Mouse (Mus musculus) retina, adult 2 months (tissue): ENCODE results near the gene Kif16b.

Experiments used
- DNase-seq: peaks from one replicate; pipeline ENCODE4 v3.0.0-alpha.2; 2012; ENCODE audit warnings: low read depth, low spot score

The Kif16b gene

DNA sequence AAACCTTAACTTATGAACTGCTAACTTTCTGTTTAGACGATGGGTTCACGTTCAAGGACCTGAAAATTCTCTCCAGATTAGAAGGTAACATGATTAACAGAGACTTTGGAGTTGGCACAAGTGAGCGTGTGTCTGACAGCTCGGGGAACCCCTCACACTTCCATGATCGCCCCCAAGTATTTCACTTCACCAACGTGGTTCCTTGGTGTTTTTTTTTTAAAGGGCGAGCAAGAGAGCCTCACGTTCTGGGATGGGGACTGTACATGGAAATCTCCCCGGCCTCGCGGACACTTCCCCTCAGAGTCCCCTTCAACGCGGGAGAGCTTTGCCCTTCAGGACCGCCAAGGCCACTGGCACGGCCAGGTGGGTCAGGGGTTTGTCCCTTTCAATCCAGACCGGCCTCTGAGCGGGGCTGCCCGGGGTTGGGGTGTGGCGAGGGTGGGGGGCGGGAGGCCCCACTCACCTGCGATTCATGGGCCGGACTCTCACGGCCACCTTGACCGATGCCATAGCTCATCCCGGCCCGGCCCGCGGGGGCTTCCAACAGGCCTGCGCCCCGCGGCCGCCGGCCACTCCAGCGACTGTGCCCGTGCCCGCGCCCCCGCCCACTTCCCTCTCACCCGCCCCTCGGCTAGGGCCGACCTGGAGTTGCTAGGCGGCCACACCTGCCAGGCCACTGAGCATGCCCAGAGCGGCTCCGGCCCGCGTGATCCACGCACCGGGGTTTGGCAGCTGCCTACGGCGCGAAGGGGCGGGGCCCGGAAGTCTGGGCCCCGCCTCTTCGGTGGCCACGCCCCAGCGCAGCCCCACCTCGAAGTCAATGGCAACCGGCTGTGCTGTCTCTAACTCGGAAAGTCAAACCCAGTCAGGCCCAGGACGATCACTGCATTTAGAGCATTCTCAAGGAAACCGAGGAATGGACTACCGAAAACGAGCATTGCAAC, at the start of gene Kif16b:
Gene Kif16b (minus strand): TSS at position 670 of the 944 bp plus-strand sequence.
- DNase-seq: peak; percentile 80

GRCm38 (mm10) chr2:142940899-142941642, 39.7 kb upstream of the Kif16b start:
- no peak for DNase-seq

DNA sequence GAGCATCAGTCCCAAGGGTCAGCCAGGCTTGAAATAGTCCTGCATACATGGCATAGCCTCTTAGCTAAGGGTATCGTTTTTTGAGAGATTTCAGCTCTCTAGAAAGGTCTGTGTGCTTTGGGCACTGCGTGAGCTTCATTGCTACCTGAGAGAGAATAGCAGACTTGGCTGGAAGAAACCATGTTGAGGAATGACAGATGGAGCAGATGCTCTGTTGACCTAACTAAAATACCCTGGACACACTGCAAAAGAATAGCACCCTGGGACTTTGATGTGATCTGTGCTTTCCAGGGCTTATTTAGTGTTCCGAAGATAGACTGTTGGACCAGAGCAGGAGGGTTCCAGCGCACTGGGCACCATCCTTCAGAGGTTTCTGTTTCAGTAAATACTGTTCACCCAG, 29.1 kb upstream of the Kif16b start:
- DNase-seq: no peak

- no peak for DNase-seq
These were observed 28.1 kb upstream of the Kif16b start for GRCm38 (mm10) chr2:142929226-142930112.

DNA sequence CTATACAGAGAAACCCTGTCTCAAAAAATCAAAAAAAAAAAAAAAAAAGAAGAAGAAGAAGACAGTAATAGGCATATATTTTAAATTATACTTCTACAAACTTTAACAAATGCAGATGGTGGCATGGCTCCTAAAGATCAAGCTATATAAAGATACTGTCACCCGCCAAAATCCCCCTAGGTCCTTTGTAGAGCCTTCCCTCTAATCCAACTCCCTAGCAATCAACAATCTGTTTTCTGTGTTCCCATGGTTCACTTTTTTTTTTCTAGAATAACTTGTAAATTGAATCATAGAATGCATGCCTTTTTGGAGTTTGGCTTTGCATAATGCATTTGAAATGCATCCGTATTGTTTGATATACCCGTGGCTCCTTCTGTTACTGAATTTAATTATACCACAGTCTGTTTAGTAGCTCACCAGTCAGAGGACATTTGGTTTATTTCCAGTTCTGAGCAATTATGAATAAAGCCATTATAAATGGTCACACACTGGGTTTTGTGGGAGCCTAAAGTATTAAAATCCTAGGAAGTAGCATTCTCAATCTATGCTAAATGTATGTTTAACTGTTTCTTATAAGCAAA, 9.6 kb upstream of the Kif16b start:
- no peak for DNase-seq

GRCm38 (mm10) chr2:142909213-142909612, 7.9 kb upstream of the Kif16b start:
- no peak for DNase-seq

GRCm38 (mm10) chr2:142907056-142907455, 5.7 kb upstream of the Kif16b start:
- DNase-seq: no peak

- DNase-seq: peak; percentile 94
These were observed 1.9 kb upstream of the Kif16b start for GRCm38 (mm10) chr2:142902905-142903895.

GRCm38 (mm10) chr2:142900120-142900861, 1.0 kb downstream of the Kif16b start:
- DNase-seq: no peak

DNA sequence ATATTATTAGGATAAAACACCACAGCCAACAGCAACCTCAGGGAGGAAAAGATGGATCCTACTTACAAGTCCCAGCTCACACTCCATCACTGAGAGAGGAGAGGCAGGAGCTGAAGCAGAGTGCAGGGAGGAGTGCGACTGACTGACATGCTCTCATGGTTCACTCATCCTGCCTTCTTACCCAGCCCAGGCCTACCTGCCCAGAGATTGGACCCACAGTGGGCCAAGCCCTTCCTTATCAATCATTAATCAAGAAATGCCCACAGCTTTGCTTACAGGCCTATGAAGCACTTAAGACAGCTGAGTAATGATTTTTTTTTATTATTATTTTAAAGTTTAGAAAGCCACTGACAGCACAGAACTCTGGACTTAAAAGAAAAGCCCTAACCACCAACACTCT, 7.6 kb downstream of the Kif16b start:
- no peak for DNase-seq

DNA sequence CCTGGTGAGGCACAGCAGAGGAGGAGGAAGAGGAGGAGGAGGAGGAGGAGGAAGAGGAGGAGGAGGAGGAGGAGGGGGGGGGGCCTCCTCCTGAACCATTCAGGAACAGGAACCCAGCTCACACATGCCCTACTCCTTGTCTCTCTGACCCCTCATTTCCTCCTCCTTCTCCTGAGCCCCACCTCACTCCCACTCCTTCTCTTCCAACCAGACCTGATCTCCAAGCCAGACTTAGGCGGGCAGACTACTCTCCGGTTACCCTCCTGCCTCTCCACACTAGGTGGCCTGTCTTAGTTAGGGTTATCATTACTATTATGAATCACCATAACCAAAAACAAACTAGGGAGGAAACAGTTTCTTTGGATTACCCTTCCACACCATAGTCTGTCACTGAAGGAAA, 10.0 kb downstream of the Kif16b start:
- DNase-seq: no peak

GRCm38 (mm10) chr2:142884456-142884855, 16.9 kb downstream of the Kif16b start:
- no peak for DNase-seq

DNA sequence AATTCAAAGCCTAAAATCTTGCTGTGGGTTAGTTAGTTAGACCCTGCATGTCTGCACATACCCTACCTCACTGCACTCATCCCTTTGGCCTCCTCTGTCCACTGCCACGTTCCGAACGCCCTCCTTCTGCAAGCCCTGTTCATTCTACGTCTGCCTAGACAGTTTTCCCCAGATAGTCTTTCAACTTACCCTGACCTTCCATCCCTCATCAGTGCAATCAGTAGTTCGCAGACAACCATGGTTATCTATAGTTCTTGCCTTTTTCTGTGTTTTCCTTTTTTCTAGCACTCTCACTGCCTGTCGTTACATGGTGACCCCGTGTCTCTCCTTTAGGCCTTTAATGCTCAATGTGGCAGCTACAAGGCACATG, 17.7 kb downstream of the Kif16b start:
- no peak for DNase-seq

GRCm38 (mm10) chr2:142882871-142883624, 18.3 kb downstream of the Kif16b start:
- no peak for DNase-seq

- no peak for DNase-seq
These were observed 18.9 kb downstream of the Kif16b start for GRCm38 (mm10) chr2:142882466-142882865.

DNA sequence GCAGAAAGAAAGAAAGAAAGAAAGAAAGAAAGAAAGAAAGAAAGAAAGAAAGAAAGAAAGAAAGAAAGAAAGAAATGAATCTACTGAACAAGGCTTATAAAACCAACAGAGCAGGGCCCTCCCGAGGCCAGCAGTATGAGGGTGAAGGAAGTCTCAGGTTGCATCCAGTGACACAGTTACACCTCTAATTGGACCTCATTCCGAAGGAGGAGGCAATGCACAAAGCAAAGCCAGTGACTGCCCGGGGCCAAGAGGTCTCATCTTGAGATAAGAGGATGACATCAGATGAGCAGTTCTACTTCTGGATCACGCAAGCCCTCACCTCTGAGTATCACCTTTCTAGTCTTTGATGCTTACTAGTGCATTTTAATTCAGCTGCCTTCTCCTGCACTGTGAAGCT, 20.2 kb downstream of the Kif16b start:
- no peak for DNase-seq

GRCm38 (mm10) chr2:142879257-142879818, 22.0 kb downstream of the Kif16b start:
- DNase-seq: no peak

DNA sequence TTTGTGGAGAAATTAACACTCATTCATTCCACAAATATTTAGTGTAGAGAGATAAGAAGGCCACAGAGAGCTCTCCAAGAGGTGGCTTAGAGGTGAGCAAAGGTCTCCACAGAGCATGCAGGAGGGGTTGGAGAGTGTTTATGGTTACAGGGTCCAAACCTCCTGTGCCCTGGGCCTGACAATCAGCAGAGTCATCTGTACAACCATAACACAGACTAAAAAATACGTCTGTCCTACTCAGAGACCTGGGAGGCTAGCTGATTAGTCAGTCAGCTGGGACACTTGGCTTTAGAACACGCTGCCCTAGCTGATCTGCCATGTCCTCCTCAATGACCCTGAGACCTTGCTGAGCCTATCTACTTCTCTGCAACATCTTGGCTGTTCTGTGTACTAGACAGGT, 24.7 kb downstream of the Kif16b start:
- DNase-seq: no peak
